Mouse (Mus musculus): ENCODE results near the gene Fmnl1.

The Fmnl1 gene

GRCm38 (mm10) chr11:103170494-103171285, at the start of gene Fmnl1:
Fmnl1 (plus strand) TSS chr11:103171107.
- peak; percentile 59 for DNase-seq

GRCm38 (mm10) chr11:103131701-103132575, 39.0 kb upstream of the Fmnl1 start, which contains the start of gene Hexim2:
Hexim2 (plus strand) TSS chr11:103132429.
- DNase-seq = peak; percentile 53

DNA sequence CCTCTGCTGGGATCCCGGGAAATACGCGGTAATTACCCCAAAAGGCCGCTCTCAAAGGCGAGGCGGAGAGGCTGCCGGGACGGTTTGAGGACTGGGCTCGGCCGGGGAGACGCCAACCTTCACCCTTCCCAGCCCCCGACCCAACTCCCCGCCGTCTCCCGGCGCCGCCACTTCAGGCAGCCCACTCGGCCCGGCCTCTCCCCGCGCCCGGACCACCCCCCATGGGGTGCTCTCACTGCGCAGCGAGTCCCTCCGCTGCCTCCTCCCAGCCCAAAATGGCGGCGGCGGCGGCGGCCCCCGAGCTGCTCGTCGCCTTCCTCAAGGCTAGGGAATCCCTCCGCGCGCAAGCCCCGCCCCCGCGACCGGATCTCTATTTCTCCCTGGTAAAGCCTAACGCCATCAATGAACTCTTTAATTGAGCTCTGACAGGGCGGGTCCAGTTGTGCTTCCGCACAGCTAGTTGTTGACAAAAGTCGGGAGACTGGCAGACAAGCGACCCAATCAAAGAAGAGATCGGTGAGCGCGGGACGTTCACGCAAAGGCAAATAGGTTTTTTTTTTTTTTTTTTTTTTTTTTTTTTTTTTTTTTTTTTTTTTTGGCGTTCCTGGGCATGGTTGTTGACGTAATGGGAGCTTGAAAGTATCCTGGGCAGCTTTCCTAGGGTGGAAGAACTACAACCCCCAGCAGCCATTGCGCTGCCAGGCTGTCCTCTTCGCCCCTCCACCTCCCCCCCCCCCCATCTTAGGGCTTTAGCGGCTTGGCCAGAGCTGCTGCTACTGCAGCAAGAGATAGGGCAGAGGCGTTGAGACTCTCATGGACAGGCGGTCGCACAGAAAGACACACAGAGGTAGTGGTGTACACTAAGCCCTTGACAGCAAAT, 38.1 kb upstream of the Fmnl1 start:
- DNase-seq = peak; percentile 100

DNA sequence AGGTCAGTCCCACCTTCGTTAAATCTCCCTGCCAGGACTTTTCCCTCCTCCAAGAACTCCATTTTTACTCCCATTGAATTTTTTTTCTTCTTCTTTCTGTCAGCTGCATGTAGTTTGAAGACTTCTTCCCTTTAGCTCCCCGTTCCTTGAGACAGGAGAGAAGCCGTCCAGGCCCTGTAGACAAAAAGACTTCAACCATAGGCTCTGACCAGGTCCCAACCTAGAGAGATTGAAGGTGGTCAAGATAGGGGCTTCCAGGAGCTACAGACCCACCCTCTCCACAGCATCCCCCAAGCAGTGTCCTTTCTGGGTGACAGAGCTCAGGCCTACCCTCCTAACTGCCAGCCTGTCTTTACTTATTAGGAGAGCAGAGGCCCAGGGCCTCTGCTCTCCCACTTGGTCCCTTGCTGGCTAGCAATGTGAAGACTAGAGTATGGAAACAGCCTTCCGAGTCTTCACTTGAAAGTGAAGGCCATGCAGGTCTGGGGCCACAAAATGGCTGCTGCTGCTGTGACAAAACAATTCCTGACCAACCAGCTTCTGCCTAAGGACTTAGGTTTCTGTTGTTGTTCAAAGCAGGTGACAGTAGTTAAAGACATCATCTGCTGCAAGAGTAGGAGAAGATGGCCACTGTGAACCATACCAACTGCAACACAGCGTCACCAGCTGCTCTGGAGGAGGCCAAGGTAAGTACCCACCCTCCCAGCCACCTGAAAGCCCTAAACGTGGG, 37.3 kb upstream of the Fmnl1 start:
- DNase-seq = no peak

- DNase-seq = peak; percentile 39
These were observed 36.7 kb upstream of the Fmnl1 start for GRCm38 (mm10) chr11:103134221-103134620.

GRCm38 (mm10) chr11:103136039-103136577, 34.8 kb upstream of the Fmnl1 start:
- DNase-seq = no peak

- no peak for DNase-seq
These were observed 30.8 kb upstream of the Fmnl1 start for GRCm38 (mm10) chr11:103139951-103140762.

GRCm38 (mm10) chr11:103140763-103141100, 30.2 kb upstream of the Fmnl1 start:
- DNase-seq = peak; percentile 51

GRCm38 (mm10) chr11:103141101-103141943, 29.6 kb upstream of the Fmnl1 start:
- DNase-seq = peak; percentile 83

DNA sequence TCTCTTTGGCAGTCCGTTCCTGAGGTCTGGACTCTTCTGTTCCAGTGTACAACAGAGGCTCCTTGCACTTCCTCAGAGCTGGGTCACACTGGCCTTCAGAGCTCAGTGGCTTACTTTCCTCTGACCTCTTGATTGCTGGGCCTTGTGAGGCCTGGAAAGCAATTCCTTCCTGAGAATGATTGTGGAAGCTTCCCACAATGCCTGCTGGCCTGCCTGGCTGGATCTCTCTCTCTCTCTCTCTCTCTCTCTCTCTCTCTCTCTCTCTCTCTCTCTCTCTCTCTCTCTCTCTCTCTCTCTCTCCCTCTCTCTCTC, 29.0 kb upstream of the Fmnl1 start:
- no peak for DNase-seq

DNA sequence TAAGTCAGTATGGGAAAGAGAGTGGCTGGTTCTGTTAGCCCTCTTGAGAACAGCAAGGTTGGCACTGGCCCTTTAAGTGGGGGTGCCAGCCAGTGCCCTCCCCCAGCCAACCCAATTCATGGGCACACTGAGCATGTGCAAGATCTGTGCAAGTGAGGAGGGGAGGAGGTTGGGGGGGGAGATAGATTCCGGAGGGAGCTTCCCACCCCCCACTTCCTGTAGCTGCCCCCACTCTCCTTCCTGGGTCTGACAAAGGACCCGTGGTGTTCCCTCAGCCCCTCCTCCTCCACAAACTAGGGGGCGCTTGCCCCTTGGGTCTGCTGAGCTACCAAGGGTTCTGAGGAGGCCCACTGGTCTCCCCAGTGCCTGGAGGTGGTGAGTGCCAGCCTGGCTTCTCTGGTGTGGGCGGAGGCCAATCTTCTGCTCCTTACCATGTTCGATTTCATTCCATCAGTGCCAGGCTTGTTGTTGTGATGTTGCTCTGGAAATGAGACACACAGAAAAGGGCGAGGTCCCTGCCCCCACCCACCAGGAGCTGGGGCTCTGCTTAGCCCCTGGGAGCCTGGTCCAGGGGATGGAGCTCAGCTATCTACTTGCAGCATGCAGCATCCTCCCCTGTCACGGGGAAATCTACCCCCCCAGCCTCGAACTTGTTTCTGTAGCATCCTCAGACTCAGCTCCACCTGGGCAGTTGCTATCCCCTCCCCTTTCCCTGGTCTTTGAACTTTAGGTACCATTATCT, 28.3 kb upstream of the Fmnl1 start:
- peak; percentile 92 for DNase-seq

- no peak for DNase-seq
These were observed 26.3 kb upstream of the Fmnl1 start for GRCm38 (mm10) chr11:103144309-103145285.

DNA sequence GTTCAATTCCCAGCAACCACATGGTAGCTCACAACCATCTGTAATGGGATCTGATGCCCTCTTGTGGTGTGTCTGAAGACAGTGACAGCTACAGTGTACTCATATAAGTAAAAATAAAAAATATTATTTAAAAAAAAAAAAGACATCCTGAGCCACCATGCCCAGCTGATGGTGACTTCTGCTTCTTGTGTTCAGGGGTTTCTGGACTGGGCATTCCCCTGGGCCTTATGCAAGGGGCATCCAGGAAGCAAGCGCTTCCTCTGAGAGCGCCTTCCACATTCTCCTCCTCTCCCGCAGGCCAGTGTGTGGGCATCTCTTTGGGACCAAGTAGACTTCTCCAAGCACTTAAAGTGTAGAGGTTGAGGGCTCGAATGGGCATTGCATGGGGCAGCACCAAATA, 24.5 kb upstream of the Fmnl1 start:
- DNase-seq = no peak

DNA sequence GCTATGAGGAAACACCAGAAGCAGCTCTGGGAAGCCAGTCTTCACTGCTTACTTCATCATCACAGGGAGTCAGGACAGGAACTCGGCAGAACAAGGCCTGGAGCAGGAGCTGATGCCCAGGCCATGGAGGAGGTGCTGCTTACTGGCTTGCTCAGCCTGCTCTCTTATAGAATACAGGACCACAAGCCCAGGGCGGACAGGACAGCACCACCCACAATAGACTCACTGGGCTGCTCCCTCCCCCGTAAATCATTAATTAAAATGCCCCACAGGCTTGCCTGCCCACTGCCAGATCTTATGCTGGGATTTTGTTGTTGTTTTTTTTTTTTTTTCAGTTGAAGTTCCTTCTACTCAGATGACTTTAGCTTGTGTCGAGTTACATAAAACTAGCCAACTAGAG, 23.1 kb upstream of the Fmnl1 start:
- DNase-seq = no peak

DNA sequence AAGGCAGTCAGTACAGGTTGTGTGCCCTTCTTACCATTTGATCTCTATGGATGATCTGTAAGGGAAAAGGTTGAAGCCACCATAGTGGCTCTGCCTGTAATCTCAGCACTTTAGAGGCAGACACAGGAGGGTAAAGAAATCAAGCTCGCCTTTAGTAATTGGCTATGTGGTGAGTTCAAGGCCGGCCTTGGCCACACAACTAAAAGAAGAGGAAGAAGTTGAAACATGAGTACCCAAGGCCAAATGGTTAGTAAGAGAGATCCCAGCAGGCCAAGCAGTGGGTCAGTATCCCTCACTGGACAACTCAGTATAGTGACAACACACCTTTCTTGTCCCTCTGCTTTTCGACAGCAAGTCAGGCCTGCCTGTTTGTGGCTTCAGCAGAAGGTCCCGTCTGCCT, 21.1 kb upstream of the Fmnl1 start:
- no peak for DNase-seq

DNA sequence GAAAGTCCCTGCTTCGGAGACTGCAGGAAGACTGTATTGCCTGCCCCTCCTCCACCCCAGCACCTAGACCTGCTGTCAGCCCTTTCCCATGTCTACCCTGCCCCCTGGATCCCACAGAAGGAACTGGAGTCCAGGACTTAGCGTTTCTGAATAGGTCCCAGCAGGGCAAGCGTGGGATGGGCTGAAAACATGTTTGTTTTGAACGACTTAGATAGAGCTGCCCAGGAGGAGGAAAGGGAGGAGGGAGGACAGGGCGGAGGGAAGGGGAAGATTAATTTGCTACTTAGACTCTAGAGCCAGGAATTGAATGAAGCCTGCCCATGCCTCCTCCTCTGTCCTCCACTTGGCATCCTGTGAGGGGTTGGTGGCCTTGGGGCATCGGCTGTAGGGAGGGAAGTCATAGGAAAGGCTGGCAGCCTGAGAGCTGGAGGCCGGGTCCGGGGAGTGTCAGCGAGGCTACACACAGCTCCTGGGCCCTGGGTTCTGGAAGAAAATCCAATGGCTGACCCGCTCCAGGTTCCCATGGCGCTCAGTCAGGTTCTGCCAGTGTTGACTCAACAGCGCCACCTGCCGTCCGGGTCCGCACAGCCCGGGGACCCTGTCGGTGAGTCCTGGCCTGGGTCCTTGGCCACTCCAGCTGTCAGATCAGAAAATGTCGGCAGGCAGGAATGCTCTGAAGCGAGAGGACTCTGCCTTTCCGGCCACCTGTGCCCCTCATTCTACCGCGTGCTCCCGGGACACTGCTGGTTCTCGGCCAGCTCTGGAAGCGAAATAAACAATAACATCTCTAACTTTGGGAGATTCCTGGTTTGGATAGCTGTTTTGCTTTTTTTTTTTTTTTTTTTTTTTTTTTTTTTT, 12.1 kb upstream of the Fmnl1 start:
- peak; percentile 99 for DNase-seq

GRCm38 (mm10) chr11:103160738-103161137, 10.2 kb upstream of the Fmnl1 start:
- DNase-seq = no peak
